Mouse (Mus musculus) liver, postnatal 0 days (tissue): Measurements from ENCODE around the gene Odf4.
"Not testable (repeated sequence)": the region's sequence is repeated elsewhere in the genome, so short reads cannot be mapped to it uniquely, and the experiment has no call there.

Source experiments
- CTCF ChIP-seq: sonication (generic); IDR thresholded peaks from 2 replicates; pipeline ENCODE4 v1.5.1; 2016; ENCODE audit warnings: antibody characterized with exemption, low read depth
- EP300 ChIP-seq: IDR thresholded peaks from 2 replicates; pipeline ENCODE4 v1.6.1; 2016; ENCODE audit warnings: antibody characterized with exemption, low read depth, mild to moderate bottlenecking

- TF ChIP-seq CTCF, EP300: not testable (repeated sequence)
These were observed 35.3 kb upstream of the Odf4 start for GRCm38 (mm10) chr11:68962159-68962558.
